Comparison of ENCODE assay signal across 8 mouse cellular contexts in the genomic region with DNA sequence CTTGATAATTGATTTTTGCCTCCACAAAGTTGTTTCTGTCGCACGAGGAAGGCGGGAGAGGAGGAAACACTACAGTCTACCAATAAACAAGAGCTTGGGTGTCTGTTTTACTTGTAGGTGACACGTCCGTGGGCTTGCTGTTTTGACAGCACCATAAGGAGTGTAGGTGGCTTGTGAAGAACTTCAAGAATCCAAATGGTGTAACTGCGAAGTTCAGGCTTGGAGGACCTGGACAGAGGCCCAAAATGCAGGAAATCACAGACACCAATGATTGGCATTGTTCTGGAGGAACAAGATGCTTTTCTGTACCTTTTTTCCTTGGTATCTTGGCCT.
DNase-seq lines count a peak whose midpoint lies in the region; ATAC-seq and TF ChIP-seq lines count a peak whose summit lies in the region.

No protein-coding gene starts in this region.

- no peaks in the 10 kb centered on the region for H3K27me3 ChIP-seq in liver, adult 2 months (ENCODE audit: control insufficient read depth, insufficient read depth, low read length)
- H3K27me3 ChIP-seq in embryonic facial prominence, embryonic 15.5 days: no peaks in the 10 kb centered on the region
- no peaks in the 10 kb centered on the region for H3K27me3 ChIP-seq in stomach, embryonic 15.5 days (replicated peaks)

- H3K79me2 ChIP-seq in liver, adult 2 months (ENCODE audit: control insufficient read depth, insufficient read depth, low read length): peaks cover 19% of the 10 kb centered on the region; the same call in 1 of the 2 replicates

- no peak for ATAC-seq in embryonic facial prominence, embryonic 15.5 days (ENCODE audit: insufficient number of reproducible peaks, low FRiP score, low TSS enrichment, low read depth)
- ATAC-seq in stomach, embryonic 15.5 days (ENCODE audit: insufficient read depth, low FRiP score, low read depth): no peak

- no peak for TF ChIP-seq CTCF in liver, adult 2 months (IDR thresholded peaks at IDR 0.05; ENCODE audit: low read depth, low read length)

- H3K4me3 ChIP-seq in liver, adult 2 months (ENCODE audit: insufficient read depth, low read depth, low read length): peak overlapping the region; percentile 57
- H3K4me3 ChIP-seq in embryonic facial prominence, embryonic 15.5 days (replicated peaks): peak overlapping the region; percentile 53
- peak overlapping the region; percentile 56 for H3K4me3 ChIP-seq in stomach, embryonic 15.5 days (replicated peaks)

- peaks cover 28% of the 10 kb centered on the region for H3K4me1 ChIP-seq in liver, adult 2 months (ENCODE audit: control insufficient read depth, insufficient read depth, low read length)
- peaks cover 30% of the 10 kb centered on the region for H3K4me1 ChIP-seq in embryonic facial prominence, embryonic 15.5 days
- H3K4me1 ChIP-seq in stomach, embryonic 15.5 days: peaks cover 8% of the 10 kb centered on the region

- peak overlapping the region; percentile 82 for H3K27ac ChIP-seq in liver, adult 2 months (replicated peaks; ENCODE audit: insufficient read depth, low read depth, low read length)
- peak overlapping the region; percentile 91 for H3K27ac ChIP-seq in embryonic facial prominence, embryonic 15.5 days (replicated peaks)
- peak overlapping the region; percentile 88 for H3K27ac ChIP-seq in stomach, embryonic 15.5 days

- H3K4me2 ChIP-seq in embryonic facial prominence, embryonic 15.5 days (replicated peaks): peak overlapping the region; percentile 74
- H3K4me2 ChIP-seq in stomach, embryonic 15.5 days: peak overlapping the region; percentile 77

- DNase-seq in liver, adult 2 months (ENCODE audit: extremely low read depth, low read depth, low spot score): no peak
- no peak for DNase-seq in liver
- peak; percentile 44 to 81 for DNase-seq in layer of hippocampus, adult 18-20 months (ENCODE audit: low spot score in 2 of 2)
- DNase-seq in lung, postnatal 10 days: peak; percentile 19
- no peak for DNase-seq in cerebellum, postnatal 36 days
- DNase-seq in adrenal gland, adult 18-20 months (ENCODE audit: low spot score in 2 of 2): no peak

- H3K36me3 ChIP-seq in liver, adult 2 months (ENCODE audit: control insufficient read depth, insufficient read depth, low read length): peaks cover 2% of the 10 kb centered on the region; the same call in 1 of the 2 replicates
- no peaks in the 10 kb centered on the region for H3K36me3 ChIP-seq in embryonic facial prominence, embryonic 15.5 days
- no peaks in the 10 kb centered on the region for H3K36me3 ChIP-seq in stomach, embryonic 15.5 days

- H3K9ac ChIP-seq in liver, adult 2 months (ENCODE audit: low read depth, low read length): peak overlapping the region; percentile 68
- H3K9ac ChIP-seq in embryonic facial prominence, embryonic 15.5 days: peak overlapping the region; percentile 45; the same call in 1 of the 2 replicates
- peak overlapping the region; percentile 29; the same call in 1 of the 2 replicates for H3K9ac ChIP-seq in stomach, embryonic 15.5 days

- no peak for TF ChIP-seq POLR2A in liver, adult 2 months (IDR thresholded peaks at IDR 0.05; ENCODE audit: extremely low read depth, insufficient read depth, low read length)

- H3K9me3 ChIP-seq in embryonic facial prominence, embryonic 15.5 days (replicated peaks): no peaks in the 10 kb centered on the region
- H3K9me3 ChIP-seq in stomach, embryonic 15.5 days: no peaks in the 10 kb centered on the region

- WGBS in liver, adult 2 months: under 1% methylated on average over 6 of the region's 6 CpGs
- WGBS in embryonic facial prominence, embryonic 15.5 days: 6% methylated on average over 6 of the region's 6 CpGs
- 5% methylated on average over 6 of the region's 6 CpGs for WGBS in stomach, embryonic 15.5 days

Comparison
In these comparisons a context has a peak if more than half of its experiments do, and no peak if none do; other contexts are left out.
1. DNase-seq: peak in layer of hippocampus, adult 18-20 months (2 of 2) and lung, postnatal 10 days (single experiment); none in liver, adult 2 months (single experiment), liver (single experiment), cerebellum, postnatal 36 days (0 of 2) and adrenal gland, adult 18-20 months (0 of 2).
2. Peak in every context shown above with its lines, with median percentiles within 50 percentile points of each other: H3K27ac ChIP-seq, H3K4me3 ChIP-seq and H3K9ac ChIP-seq.